Mouse (Mus musculus): ENCODE measurements at regions not wholly inside any gene's neighbourhood (a gene's known extent, or its start where the extent isn't known, plus 50 kb on each side); places are given as distances from the start of the nearest gene placed in this dataset.

GRCm38 (mm10) chrX:99415701-99416100, 55.4 kb downstream of the Pja1 start:
- DNase-seq (ENCODE audit: low spot score): no peak

DNA sequence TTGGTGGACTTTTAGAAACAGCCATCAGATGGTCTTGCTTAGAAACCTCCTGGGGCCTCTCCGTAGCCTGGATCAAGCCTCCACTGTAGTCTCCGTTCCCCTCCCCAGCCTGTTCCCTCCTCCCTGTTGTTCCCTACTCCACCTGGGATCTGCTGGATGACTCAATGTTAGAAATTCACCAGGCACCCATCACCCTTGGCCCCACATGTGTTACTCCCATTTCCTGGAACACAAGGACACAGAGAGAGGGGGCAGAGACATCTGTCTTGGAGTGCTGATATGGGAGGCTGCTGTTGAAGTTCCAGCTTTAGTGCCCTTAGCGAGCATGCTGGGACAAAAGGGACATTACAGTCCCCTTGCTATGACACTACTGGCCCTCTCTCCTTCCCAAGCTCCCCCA, 60.1 kb downstream of the Pja1 start:
- no peak for DNase-seq (ENCODE audit: low spot score)

- DNase-seq (ENCODE audit: low spot score): no peak
Measured at GRCm38 (mm10) chrX:99409858-99410257, 61.2 kb downstream of the Pja1 start.

DNA sequence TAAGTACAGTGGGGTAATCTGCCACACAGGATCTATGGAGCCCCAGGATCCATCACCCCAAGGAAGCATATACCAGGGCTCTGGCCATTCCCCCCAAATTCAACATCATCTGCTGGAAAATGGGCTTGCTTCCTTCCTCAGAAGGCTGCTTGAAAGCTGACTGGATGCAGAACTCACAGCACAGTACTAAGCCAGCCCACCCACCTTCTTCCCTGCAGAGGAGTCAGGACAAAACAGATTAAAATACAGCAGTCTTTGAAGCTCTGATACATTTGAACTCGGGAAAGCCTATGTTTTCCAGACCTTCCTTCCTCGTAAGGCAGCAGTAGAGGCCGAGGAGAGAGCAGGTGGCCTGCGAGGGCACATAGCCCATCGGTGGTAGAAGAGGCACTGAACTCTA, 61.7 kb downstream of the Pja1 start:
- DNase-seq (ENCODE audit: low spot score): no peak

DNA sequence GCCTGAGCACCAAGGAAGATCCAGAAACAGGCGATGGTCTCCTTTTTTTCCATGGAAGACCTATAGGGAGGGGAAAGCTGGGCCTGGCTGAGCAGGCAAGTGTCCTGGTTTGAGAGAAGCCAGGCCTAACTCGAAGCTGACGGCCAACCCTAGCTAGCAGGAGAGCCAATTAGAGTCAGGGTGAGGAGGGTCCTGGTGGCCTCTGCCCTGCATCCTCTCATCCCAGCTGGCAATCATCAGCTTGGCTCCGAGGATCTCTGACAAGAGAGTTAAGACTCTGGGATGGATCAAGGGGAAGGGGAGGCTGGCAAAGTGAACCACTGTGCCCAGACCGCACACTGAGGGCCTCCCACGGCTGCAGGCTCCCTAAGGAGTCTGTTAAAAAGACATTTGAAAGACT, 62.3 kb downstream of the Pja1 start:
- DNase-seq (ENCODE audit: low spot score): peak; percentile 47

GRCm38 (mm10) chrX:99405843-99406242, 65.2 kb downstream of the Pja1 start:
- no peak for DNase-seq (ENCODE audit: low spot score)

DNA sequence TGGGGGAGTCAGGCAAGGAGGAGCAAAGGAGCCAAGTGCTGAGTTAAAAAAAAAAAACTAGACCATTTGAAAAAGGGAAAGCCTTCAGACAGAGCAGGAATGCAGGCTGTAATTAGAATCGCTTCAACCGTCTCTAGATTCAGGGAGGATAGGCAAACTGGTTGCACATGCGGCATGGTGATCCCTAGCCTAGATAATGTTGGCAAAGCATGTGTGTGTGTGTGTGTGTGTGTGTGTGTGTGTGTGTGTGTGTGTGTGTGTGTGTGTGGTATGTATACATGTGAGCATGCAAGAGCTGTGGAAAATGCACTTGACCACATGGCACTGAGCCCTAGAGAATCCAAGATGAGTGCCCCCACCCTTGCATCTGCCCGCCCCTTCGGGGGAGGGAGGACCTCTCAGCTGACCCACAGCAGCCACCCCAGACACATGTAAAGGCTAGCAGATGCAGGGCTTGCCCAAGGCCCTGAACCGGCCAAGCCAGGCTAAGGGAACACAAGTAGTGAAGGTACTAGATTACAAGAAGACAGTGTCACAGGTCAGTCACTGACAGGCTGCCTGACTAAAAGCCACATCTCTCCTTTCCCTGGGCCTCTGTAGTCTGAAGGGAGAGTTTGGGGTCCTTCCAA, 67.4 kb downstream of the Pja1 start:
- no peak for DNase-seq (ENCODE audit: low spot score)

- DNase-seq (ENCODE audit: low spot score): peak; percentile 42
Measured at GRCm38 (mm10) chrX:99402841-99403520, 68.1 kb downstream of the Pja1 start.

- DNase-seq (ENCODE audit: low spot score): no peak
Measured at GRCm38 (mm10) chrX:99397344-99397743, 73.7 kb downstream of the Pja1 start.

GRCm38 (mm10) chrX:99396180-99396579, 74.9 kb downstream of the Pja1 start:
- DNase-seq (ENCODE audit: low spot score): peak; percentile 21

GRCm38 (mm10) chrX:99395067-99395466, 76.0 kb downstream of the Pja1 start:
- no peak for DNase-seq (ENCODE audit: low spot score)

GRCm38 (mm10) chrX:99391628-99392027, 79.4 kb downstream of the Pja1 start:
- no peak for DNase-seq (ENCODE audit: low spot score)

GRCm38 (mm10) chrX:99390462-99390838, 80.6 kb downstream of the Pja1 start:
- no peak for DNase-seq (ENCODE audit: low spot score)

DNA sequence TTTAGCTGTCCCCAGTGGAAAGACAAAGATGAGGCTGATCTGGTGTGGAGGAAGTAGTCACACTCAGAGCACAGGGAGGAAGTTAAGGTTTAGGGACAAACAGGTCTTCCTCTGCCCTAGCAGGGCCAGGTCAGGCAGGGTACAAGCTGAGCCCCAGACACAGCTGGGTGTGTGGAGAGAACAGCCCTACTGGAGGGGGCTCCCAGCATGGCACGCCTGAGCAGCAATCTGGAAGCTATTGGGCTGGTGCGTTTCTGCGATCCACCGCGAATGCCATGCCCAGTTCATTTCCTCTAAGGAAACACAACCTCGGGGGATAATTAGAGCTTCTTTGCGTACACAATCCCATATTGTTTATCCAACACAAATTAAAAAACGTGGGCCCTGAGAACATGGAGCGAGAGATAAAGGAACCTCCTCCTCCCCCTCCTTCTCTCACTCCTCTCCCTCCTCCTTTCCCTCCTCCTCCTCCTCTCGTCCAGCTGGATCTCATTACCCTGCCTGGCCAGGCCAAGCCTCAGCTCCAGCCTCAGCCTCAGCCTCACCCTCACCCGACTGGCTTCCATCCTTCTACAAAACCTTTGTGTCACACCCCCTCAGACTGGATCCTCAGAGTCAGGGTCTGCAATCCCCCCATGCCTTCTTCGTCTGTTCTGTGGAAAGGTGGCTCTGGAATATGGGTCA, 81.2 kb downstream of the Pja1 start:
- peak; percentile 57 for DNase-seq (ENCODE audit: low spot score)

DNA sequence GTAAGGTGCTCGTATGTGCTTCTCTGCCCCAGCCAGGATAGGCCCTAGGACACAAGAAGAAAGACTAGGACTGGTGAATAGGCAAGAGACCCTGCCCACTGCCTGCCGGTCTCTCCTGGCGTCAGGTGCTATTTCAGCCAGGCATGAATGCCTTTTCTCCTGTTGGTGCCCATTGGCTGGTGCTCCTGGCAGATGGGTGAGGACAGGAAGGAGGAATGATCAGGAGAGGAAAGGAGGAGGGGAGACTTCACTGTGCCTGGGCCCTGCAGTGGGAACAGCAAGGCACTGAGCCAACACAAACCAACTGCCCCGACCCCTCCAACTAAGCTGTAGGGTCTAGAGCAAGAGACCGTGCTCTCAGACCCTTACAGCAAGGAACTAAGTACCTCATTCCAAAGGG, 100.4 kb downstream of the Pja1 start:
- DNase-seq (ENCODE audit: low spot score): no peak

DNA sequence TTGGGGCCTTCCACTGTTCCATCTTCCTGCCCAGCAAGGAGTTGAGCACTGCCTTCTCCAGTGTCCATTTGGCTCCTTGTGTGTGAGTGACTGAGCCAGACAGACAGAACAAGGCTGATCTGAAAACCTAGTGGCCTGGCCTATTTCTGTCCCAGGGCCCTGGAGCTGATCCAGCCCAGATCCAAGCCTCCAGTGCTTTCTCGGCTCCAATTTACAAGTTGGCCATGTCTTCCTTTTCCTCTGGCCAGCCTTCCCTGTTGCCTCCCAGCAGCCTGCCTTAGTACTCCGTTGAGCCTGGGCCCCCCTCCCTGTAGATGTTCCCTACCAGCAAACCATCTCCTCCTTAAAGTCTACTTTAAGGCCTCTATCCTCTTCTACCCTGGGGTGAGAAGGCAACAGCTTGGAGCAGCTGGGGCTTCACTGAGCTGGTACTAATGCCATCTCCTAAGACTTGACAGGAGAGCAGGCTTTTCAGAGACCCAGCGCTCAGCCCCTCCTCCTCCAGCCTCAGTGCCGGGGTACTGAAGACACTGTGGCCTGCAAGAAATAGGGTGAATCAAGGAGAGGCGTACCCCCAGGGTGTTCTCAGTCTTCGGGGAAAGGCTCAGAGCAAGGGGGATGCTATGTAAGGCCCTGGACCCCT, 101.7 kb downstream of the Pja1 start:
- DNase-seq (ENCODE audit: low spot score): no peak

GRCm38 (mm10) chrX:99364072-99364471, 107.0 kb downstream of the Pja1 start:
- no peak for DNase-seq (ENCODE audit: low spot score)

- DNase-seq (ENCODE audit: low spot score): no peak
Measured at GRCm38 (mm10) chrX:99360095-99360890, 110.8 kb downstream of the Pja1 start.

GRCm38 (mm10) chrX:99358784-99359183, 112.3 kb downstream of the Pja1 start:
- DNase-seq (ENCODE audit: low spot score): peak; percentile 13

DNA sequence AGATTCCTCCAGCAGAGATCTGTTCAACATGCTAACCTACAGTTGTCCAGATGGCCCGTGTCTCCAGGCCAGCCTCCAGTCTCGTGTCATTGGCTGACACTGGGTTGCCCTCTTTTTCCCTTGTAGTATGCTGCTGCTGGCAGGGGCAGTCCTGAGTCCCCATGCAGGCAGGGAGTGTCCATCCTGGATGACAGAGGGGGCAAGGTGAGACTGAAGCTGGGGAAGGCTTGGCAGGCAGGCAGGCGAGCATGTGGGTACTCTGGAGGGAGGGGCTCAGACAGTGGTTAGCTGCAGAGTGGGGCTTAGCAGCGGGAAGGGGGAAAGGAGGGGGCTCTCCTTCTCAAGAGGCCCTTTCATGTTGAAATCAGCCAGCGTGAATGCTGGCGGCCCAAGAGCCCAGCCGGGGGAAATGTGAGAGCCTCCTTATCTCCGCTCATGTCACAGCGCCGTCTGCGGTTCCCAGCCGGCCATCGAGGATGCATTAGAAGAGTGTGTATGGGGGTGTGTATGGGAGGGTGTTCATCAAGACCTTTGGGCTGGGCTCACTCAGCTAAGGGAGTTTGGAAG, 112.9 kb downstream of the Pja1 start:
- DNase-seq (ENCODE audit: low spot score): peak; percentile 32

- no peak for DNase-seq (ENCODE audit: low spot score)
Measured at GRCm38 (mm10) chrX:99355128-99355527, 115.9 kb downstream of the Pja1 start.

- no peak for DNase-seq (ENCODE audit: low spot score)
Measured at GRCm38 (mm10) chrX:99350233-99350632, 120.8 kb downstream of the Pja1 start.
